Mouse (Mus musculus) heart, adult 18-20 months (tissue): ENCODE data around the gene Dgcr2. TPM values are rescaled to one million over a fixed set of nuclear protein-coding genes. Genes with fewer than 3 reads are reported as not detected.
A peak's percentile ranks its signal among the peaks of the same experiment; 100 is the strongest.

Experiments
- DNase-seq, 2 experiments: peaks; one replicate each; pipeline ENCODE4 v3.0.0; 2021 to 2022; ENCODE audit warnings: mixed read lengths in 1 of 2
- total RNA-seq, 2 experiments: library from RNA; stranded (reverse); gene quantifications; 2 replicates each; pipeline ENCODE4 v1.2.3; 2021

Gene Dgcr2
- total RNA-seq, 2 experiments from 2014 or later, result 43.5 to 48.3 TPM

DNA sequence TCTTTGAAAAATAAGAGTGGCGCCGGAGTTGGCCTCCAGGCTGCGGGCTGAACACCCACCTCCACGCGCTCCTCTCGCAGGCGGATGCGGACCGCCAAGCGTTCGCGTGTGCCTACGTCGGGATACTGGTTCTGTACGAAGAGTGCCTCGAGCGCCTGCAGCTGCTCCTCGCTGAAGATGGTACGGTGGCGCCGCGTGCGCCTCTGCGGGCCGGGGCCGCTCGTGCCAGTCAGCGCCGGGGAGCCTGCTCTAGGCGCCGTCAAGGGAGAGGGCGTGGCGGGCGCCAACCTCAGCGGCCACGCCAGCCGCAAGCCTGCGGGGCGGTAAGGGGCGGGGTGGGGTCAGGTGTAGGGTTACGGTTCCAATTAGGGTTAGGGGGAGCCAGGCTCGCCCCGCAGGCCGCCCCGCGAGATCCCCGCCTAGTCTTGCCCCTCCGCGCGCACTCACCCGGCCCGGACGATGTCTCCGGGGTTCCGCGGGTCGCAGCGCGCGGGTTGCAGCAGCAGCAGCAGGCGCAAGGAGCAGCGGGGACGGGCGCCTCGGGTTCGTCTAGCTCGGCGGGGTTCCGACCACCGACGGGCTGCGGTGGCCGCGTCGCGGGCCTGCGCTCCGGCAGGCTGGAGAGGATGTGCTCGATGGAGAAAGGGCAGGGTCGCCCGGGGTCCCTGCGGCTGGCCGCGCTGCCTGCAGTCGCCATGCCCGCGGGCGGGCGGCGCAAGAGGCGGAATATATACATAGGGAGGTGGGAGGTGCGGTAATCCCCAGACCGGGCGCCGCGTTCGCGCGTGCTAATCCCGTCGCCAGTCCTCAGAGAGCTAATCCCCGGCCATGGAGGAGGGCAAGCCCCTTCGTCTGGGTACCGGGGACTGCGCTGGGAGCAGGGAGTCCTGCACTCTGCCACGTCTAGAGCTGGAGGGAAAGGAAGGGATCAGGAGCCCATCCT, 16.2 kb upstream of the Dgcr2 start, which contains the start of gene Gsc2:
Gene Gsc2, minus strand, starts transcription at position 753 of the 943 bp plus-strand sequence.
- no peak for DNase-seq

DNA sequence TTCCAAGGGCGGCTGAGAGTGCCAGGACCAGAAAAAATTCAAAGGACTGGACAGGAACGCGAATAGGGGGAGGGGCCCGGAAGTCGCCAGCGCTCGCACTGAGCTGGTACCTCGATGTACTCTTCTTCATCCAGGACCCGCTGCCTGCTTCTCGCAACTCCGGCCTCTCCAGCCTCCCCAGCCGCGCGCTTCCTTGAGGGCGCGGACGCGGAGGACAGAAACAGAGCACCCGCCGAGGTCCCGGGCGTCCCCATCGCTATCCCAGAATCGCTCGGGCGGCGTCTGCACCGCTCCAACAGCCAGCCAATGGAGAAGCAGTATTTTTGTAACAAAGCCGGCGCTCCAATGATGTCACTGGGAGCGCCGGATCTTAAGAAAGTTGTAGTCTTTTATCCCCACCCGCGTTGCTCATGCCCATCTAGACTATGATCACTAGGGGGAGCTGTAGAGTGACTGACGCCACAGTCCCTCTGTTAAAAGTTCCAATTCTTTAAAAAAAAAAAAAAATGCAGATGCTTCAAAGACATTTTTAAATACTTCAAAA, 12.8 kb upstream of the Dgcr2 start, which contains the start of gene Ess2:
Gene Ess2, minus strand, starts transcription at position 297 of the 544 bp plus-strand sequence.
- peak; percentile 93 to 96 for DNase-seq

DNA sequence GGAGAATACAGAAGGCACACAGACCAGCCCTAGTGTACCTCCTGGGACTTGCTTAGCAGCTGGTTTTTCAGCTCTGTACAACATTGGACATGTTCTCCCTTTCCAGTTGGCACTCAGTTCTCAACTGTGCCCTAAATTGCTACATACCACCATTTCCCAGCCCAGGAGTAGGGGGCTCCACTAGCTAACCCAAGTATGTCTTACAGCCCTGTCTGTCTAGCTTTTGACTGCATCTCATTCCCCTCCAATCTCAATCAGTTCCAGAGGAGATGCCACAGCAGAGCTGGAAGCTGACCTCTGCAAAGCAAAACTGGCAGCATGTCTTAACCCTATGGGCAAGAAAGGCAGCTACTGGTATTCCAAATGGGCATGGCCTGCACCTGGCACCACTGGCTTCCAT, 2.3 kb downstream of the Dgcr2 start:
- no peak for DNase-seq

DNA sequence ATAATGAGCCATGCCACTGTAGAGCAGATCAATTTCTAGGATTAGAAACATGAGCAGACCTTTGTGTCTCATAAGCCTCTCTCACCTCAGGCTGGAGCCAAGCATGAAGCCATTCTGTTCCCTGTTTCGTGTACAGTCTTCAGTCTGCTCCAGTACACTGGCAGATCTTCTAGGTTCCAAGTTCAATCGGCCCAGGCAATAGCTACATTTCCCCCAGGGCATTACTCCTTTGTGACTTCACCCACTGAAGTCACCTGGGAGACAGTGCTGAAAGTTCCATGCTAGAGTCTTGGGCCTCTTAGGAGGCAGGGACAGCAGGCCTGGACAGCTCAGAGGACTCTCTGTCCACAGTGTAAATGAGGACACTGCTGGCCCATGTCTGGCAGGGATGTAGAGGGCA, 4.4 kb downstream of the Dgcr2 start, which contains the start of gene Tssk1:
Gene Tssk1, plus strand, starts transcription at position 301 of the 400 bp plus-strand sequence.
- no peak for DNase-seq

DNA sequence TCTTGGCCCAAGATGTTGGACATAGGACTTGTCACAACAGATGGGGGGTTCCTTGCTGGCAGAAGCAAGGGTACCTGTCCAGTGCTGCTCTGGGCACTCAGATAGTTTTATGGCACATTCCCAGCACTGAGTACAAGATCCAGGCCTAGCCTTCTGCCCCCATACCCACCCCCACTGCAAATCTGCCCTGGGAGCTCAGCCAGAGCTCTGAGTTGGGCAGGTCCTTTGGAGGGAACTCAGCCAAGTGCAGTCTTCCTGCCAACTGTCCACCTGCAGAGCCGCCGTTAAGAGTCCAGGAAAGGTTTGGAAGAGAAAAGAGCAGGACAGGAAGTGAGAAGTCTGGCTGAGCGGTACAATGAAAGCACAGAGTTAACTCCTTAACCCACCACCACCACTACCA, 5.8 kb downstream of the Dgcr2 start:
- DNase-seq, result peak; percentile 58 to 67

DNA sequence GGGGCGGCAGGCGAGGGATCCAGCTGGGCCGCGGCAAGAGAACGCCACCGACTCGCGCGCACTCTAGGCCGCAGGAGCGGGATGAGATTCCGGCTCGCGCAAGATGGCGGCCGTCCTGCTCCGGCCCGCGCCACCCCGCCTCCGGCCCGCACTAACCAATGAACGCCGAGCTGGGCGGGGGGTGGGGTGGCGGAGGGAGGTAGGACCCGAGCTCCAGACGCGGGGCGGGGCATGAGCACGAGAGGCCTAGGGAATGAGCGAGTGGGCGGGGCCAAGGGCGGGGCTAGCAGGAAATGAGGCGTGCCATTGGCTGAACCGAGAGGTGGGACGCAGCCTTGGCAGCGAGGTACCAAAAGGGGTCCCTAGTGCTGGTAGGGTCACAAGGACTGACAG, 6.8 kb downstream of the Dgcr2 start, which contains the start of gene Gm20518:
Gene Gm20518, minus strand, starts transcription at position 105 of the 393 bp plus-strand sequence.
- peak; percentile 99 to 100 for DNase-seq

DNA sequence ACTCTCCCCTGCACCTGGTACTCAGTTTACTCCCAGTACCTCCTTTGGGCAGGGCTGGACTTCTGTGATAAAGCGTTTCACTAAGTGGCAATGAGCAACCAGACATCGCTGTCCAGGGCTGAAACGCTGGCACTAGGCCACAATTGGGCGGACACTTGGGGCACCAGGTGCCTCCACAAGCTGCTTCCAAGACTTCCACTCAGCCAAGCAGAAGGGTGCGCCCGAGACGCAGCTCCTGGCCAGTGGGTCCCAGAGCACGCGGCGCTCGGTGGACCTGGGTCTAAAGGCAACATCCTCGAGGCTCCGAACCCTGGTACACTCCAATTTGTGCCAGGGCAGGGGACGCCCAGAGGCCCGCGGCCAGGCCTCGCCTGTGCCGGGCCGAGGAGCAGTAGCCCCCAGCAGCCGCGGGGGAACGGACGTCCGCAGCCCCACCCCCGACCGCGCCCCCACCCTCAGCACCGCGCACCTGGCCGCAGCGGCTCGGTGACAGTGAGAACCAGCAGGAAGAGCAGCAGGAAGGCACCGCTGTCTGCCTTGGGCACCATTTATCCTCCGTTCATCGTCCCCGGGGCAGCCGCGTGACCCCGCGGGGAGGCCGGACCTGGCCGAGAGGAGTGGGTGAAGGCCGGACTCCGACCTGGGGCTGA, 7.3 kb downstream of the Dgcr2 start:
- peak; percentile 80 to 81 for DNase-seq

DNA sequence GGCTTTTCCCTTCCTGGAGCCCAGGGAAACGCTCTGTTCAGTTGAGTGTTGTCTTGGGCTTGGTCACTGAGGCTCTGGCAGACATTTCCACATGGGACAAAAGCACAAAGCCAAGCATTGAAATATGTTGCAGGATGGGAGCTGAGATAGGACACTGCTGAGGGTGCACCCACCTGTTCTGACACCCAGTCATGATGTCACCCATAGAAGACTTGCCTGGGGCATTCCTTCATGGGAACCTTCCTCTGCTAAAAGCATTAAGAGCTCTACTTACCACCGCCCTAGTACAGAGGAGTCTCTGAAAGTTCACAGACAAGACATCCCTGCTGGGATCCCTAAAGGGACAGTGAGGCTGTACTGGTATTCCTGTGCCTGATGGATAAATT, 8.0 kb downstream of the Dgcr2 start:
- peak in 1 of 2 experiments; percentile 22 for DNase-seq

DNA sequence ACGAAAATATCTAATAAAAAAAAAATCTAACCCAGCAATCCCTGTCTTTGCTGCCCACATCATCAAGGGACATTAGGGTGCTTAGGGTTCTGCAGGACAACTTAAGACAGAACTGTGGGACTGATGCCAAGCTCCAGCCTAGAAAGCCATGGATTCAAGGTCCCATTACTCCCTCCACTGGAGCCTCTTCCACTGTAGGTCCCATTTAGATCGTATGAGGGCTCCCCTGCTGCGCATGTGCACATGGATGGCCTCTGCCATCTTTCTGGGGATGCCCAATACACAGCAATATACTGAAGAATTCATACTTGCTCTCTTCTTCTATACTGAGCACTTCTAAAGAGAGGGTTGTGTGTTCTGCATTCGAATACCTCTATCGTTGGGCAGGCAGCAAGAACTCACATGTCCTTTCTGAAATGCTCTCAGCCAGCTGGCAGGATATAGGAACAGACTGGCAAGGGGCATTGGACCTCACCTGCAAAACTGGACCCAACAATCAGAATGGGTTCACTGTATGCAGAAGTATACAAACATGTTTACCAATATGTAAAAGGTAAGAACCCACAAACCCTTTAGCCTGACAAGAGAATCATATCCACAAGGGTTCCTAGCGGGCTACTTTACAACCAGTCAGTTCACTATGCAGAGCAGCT, 8.5 kb downstream of the Dgcr2 start:
- DNase-seq, result no peak

DNA sequence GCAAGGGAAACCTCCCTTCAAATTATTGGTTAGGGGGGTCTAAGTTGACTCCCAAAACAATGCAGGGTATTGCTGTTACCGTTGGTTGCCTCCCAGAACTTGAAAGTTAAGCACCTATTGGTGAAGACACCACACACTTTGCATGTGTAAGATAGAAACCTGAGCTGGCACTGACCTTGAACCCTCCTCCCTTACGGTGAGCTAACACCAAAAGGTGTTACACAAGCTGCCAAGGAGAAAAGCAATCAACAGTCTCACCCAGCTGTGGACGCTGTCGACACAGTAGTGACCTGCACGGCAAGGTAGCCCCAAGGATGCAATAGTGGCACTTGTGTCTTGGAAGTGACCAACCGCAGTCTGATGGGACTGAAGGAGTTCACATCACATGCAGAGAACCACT, 14.2 kb downstream of the Dgcr2 start:
- DNase-seq, result no peak

DNA sequence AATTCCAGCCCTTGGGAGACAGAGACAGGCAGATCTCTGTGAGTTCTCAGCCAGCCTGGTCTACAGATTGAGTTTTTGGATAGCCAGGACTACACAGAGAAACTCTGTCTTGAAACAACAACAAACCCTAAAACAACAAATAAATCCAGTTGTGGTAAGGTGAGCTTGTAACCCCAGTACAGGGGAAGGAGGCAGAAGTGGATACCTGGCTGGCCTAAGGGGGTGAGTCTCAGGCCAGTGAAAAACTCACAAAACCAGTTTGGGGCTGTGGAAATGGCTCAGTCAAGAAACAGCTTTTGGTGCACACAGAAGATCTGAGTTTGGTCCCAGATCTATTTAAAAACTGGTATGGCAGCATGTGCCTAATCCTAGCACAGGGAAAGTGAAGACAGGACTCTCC, 16.2 kb downstream of the Dgcr2 start:
- no peak for DNase-seq

DNA sequence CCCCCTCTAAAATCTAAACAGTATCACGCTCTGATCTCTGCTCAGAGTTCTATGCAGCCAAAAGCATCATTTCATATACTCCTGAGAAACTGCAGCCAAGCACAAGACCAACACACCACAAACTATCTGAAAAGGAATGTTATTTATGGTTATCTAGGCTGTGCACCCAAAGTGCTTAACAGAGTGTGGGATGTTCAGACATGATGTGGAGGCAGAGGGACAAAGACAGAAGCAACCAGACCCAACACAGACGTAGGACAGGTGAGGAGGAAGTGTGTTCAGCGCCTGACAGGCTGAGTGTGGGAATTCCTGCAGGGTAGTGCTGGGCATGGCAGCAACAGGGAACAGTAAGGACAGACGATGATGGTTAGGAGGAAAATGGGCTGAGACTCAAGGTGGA, 18.8 kb downstream of the Dgcr2 start:
- DNase-seq, result no peak

DNA sequence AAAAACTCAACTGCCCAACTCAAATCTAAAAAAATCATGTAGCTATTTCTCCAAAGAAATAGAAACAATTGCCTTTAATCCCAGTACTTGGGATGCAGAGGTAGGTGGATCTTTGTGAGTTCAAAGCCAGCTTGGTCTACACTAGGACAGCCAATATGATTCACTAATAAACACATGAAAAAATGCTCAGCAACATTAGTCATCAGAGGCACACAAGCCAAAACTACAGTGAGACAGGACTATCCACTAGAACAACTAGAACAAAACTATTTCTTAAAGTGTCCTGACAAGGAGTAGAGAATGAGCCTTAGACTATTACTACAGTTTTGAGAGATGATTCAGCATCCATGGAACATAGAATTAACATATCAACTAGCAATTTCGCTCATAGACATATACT, 22.3 kb downstream of the Dgcr2 start:
- DNase-seq, result no peak

DNA sequence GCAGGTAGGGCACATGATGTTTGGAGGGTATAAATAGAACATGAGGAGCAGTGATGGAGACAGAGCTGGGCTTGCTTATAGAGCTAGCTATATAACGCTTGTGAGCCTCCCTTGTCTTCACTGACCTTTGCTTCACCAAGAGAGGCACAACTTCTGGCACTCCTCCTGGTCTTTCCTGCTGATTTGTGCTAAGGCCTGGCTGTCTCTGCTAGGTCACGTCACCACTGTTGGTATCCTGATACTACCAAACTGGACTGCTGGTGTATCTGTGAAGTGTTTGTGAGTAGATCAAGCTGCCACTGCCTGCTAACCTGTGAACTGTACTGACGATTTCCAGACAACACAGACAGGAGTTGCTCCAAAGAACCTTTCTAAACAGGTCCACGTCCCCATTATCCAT, 23.2 kb downstream of the Dgcr2 start:
- DNase-seq, result peak; percentile 44 to 58

DNA sequence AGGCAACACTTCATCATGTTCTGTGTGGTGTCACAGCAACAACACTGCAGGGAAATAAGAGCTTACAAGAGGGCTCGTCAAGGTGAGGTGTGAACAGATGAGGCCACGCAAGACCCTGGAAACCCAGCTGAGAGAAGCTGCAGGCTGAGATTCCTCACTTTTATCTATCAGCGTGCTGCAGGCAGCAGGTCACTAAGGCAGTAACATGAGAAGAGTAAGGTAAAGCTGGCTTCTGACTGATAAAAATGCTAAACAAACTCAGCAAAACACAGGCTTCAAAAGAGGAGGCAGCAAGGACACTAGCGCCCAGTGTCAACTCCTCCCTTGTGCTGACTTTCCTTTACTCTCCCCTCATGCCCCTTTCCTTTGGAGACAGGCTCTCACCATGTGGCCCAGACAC, 25.4 kb downstream of the Dgcr2 start:
- no peak for DNase-seq

DNA sequence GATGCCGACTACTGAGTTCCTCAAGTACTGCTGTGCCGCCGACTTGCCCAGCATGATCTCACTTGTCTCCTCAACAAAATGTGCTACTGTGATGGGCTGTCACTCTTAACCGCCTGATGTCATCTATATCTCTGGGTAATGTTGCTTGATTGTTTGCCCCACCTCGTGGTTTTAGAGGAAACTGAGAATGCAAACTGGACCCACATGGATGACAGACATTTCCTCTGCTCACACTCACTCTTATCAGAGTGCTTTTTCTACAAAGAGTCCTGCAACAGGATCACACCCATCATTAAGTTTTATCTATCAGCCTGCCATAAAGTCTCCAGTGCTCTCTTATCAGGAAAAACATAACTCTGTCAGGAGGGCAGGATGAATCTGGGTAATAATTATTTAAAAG, 27.1 kb downstream of the Dgcr2 start:
- no peak for DNase-seq

DNA sequence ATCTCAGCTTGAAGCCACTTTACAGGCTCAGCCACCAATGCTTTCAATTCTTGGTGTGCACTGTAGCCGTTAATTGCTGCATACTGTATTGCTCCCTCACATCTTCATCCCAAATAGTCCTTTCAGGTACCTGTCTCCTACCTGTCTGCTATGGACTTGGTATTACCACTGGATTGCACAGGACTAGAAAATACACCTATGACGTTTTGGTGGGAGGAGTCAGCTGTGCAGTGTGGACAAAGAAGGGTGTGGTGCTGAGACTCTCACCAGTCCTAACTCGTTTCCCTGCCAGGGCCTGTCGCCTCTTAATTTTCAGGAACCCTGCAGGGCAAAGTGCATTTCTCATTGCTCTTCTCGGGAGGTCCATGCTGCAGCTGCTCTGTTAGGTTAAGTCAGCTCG, 32.6 kb downstream of the Dgcr2 start:
- no peak for DNase-seq

DNA sequence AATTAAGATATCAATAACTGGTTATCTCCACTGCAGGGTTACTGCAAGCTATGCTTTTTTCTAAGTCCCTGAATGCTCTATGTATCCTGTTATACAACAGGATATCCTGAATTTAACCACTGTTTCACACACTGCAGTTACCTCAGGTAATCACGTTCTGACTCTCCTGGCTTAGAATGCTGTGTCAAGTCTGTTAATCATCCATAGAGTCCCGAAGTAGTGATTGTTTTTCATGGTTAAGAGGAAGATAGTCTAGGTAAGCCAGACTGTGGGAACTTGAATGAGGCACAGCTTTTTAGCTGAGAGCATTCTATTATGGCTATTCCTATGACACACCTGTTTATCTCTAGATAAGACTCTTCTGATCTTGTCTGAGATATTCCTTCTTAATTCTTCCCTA, 33.1 kb downstream of the Dgcr2 start:
- no peak for DNase-seq

DNA sequence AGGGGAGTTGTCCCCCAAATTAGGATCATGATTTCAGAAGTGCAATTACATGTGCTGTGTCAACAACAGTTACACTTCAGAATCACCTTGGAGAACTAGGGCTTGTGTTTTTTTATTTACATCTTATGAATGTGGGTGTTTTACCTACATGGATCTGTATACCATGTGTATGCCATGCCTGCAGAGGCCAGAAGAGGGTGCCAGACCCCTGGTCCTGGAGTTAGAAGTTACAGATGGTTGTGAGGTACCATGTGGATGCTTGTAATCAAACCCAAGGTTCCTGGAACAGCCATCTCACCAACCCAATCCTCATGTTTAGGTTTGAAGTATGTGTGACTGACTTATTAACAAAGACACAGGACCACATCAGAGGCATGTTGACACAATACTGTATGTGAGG, 39.8 kb downstream of the Dgcr2 start:
- no peak for DNase-seq

DNA sequence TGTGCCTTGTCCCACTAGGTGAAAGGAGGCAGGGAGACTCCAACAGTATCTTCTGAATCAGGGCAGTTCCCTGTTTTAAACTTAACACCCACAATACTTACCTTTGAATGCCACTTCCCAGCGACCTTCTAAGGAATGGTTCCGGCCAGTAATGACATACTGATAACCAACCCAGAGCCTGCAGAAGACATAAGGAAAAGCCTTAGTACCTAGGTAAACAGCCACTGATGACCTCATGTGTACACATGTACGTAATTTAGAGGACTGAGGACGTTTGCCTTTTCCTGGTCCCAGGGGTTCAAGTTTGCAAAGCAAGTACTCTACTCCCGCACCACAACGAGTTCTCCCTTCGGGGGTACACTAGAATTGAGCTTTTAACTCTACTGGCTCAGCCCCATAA, 41.2 kb downstream of the Dgcr2 start:
- DNase-seq, result no peak

DNA sequence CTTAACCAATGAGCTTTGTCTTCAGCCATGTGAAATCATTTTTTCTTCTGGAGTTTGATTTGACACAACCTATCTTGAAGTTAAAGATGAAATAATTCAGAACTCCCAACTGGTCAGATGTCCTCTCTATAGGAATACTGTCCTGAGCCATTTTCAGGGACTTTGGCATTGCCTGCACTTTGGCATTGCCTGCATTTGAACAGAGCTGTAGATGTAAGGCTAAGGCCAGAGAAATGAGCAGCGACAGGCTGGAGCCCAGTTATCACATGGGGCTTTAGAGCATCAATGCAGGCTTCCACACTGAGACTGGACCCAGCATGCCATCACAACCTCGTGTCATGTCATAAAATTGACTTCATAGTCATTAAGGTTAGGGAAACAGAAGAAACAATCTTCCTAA, 45.1 kb downstream of the Dgcr2 start:
- no peak for DNase-seq

DNA sequence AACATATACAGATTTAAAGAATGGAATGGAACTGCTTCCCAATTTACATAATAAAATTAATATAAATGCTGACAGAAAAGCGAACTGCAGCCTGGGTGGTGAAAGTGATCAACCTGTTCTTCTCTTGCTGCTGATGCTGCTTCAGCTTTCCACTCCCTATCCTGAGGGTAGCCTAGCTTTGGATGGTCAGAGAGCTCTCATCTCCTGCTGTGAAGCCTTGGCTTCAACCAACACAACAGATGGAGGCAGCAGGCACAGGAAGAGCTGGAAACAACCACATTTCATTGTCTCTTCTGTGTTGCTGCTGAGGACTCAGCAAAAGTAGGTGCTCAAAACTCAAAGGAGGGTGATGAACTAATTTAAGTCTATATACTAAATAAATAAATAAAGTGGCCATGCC, 46.5 kb downstream of the Dgcr2 start:
- no peak for DNase-seq

DNA sequence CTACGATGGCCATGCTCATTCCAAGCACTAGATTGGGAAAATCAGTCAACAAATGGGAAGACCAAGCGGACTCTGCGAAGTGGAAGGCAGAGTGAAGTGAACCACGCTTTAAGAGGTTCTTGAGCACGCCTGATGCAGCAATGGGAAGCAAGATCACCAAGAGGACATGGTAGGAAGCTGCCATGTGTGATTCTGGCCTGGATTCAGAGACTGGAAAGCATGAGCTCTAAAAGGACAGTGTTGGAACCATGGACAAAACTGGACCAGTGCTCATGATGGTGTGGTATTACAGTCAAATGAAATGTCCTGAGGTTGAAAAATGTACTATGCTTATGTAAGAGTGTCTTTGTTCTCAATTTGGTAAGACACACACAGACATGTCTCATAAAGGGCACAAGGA, 47.0 kb downstream of the Dgcr2 start:
- no peak for DNase-seq
